Mouse (Mus musculus): ENCODE results near the gene Tpx2. TPM values are rescaled to one million over a fixed set of nuclear protein-coding genes. Genes with fewer than 3 reads are reported as not detected.

The Tpx2 gene
- polyA plus RNA-seq, 1 experiment from 2014 or later = 27.5 TPM

DNA sequence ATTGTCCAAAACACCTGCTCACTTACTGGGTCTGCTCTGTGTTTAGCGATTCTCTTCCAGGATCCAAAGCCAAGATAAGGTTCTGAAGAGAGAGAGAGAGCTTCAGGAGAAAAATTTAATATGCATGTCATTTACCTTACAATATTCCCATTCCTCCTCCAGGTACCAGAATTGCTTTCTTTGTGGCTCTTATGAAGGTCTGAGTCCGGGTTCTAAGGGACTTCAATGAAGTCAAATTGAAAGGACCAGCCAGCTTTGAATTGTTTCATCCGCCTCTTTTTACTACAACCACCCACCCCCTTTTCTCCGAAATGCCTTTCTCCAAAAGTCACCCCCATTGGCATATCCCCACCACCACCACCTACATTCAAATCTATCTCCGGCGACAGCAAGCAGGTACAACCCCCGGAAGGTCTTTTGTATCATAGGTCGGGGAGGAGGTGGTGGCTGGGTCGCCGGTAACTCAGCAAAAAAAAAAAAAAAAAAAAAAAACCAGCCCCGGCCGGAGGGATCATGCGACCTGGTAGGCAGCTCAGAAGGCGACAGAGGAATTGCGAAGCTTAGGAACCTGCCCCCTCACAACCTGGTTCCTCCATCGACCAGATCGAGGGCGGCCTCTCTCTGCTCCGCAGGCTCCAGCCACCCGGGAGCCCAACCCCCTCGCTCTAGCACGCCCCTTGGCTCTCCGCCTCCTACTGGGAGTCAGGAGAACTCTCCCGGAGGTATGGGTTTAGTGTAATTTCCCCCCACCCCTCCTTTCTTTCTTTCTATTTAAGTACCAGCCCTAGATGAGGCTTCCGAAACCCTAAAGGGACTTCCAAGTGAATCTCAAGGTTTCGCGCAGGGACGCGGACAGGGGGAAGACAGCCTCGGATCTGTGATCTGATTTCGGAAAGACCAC is 17.5 kb upstream of the Tpx2 start:
- Histone ChIP-seq H3K4me1 (ENCODE audit: control insufficient read depth, insufficient read depth, low read length) (peaks cover 44% of the 10 kb centered on the region), H3K9ac (replicated peaks; ENCODE audit: low read length) (peak overlapping the region; percentile 86), H3K4me3 (replicated peaks; ENCODE audit: low read depth, low read length) (peak overlapping the region; percentile 62), H3K9me3 (ENCODE audit: control insufficient read depth, low read length) (no peaks in the 10 kb centered on the region), H3K27me3 (ENCODE audit: control insufficient read depth, insufficient read depth, low read length) (no peaks in the 10 kb centered on the region), H3K27ac (replicated peaks; ENCODE audit: low read depth, low read length) (peak overlapping the region; percentile 96), H3K36me3 (ENCODE audit: control insufficient read depth, insufficient read depth, low read length) (peaks cover 11% of the 10 kb centered on the region), H3K4me2 (ENCODE audit: low read length) (peak overlapping the region; percentile 74)
- 2% methylated on average over 31 of the region's 31 CpGs for WGBS
- ATAC-seq (ENCODE audit: low FRiP score, low TSS enrichment) (peak; percentile 80), DNase-seq (peak; percentile 91)

DNA sequence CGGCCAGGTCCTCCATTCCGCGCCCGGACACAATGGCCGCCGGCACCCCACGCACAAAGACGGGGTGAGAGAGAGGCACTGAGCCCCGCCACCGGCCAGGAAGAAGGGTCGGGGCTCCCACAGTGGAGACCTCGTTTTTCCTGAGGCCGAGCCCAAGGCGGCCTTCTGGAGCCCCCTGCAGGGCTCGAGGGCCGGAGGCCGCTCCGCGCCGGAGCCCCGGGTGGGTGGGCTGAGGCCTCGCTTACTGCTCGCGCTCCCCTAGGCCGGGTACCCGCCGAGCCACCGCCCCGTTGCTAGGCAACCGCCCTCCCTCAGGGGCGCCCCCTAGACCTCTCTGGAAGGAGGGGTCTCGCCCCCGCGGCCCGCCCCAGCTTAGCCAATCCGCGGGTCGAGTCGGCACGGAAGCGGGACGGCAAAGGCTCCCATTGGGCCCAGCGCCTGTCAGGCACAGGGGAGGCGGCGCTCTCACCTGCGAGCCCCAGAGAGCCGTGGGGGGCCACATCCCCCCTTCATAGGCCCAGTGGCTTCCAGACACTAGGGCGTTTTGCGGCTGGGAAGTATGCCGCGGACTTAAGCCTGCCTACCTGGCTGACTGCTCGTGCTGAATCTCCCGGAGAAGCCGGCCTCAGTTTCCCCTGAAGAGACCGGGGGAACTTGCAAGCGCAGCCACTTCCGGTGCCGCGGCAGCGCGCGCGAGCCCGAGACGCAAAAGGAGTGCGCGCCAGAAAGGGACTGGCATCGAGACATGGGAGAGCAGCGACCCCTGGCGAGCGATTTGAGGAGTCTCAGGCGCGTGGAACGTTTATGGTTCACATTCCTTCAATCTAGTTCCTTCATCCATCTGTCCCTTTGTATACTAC is 16.5 kb upstream of the Tpx2 start, which contains the start of gene Bcl2l1:
Gene Bcl2l1 (minus strand): TSS at position 710 of the 860 bp plus-strand sequence.
- H3K36me3 ChIP-seq (ENCODE audit: control insufficient read depth, insufficient read depth, low read length) = peaks cover 5% of the 10 kb centered on the region; the same call in 1 of the 2 replicates
- ATAC-seq (ENCODE audit: low FRiP score, low TSS enrichment) (peak; percentile 98), DNase-seq (peak; percentile 99)
- peak within 1 kb of the TSS; percentile 86 for H3K9ac ChIP-seq (replicated peaks; ENCODE audit: low read length)
- no peaks in the 10 kb centered on the region for H3K27me3 ChIP-seq (ENCODE audit: control insufficient read depth, insufficient read depth, low read length)
- H3K4me3 ChIP-seq (replicated peaks; ENCODE audit: low read depth, low read length) = peak within 1 kb of the TSS; percentile 62
- under 1% methylated on average over 74 of the region's 74 CpGs for WGBS
- H3K4me1 ChIP-seq (ENCODE audit: control insufficient read depth, insufficient read depth, low read length) = peaks cover 35% of the 10 kb centered on the region
- peak within 1 kb of the TSS; percentile 96 for H3K27ac ChIP-seq (replicated peaks; ENCODE audit: low read depth, low read length)
- no peaks in the 10 kb centered on the region for H3K9me3 ChIP-seq (ENCODE audit: control insufficient read depth, low read length)
- peak within 1 kb of the TSS; percentile 74 for H3K4me2 ChIP-seq (ENCODE audit: low read length)

DNA sequence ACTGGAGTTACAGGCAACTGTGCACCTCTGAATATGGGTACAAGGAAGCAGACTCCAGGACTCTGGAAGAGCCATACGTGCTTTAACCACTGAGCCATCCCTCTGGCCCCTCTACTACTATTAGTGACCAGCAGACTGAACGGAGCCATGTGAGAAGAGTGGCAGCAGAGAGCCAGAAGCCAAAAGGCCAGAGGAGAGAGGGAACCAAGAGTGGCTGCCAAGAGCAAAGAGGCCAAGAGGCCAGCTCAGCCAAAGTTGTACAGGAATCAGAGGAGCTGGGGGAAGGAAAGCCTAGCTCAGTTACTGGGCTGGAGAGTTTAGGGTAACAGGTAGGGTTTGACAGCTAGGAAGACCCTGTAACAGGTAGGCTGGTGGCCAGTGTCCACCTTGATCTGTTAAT is 8.5 kb upstream of the Tpx2 start:
- no peaks in the 10 kb centered on the region for H3K9me3 ChIP-seq (ENCODE audit: control insufficient read depth, low read length)
- DNase-seq (no peak), ATAC-seq (ENCODE audit: low FRiP score, low TSS enrichment) (no peak)
- no peak overlapping the region for H3K27ac ChIP-seq (replicated peaks; ENCODE audit: low read depth, low read length)
- no peak overlapping the region for H3K4me2 ChIP-seq (ENCODE audit: low read length)
- no peak overlapping the region for H3K9ac ChIP-seq (replicated peaks; ENCODE audit: low read length)
- H3K4me1 ChIP-seq (ENCODE audit: control insufficient read depth, insufficient read depth, low read length) = no peaks in the 10 kb centered on the region
- WGBS = 73% methylated on average over 2 of the region's 2 CpGs
- no peak overlapping the region for H3K4me3 ChIP-seq (replicated peaks; ENCODE audit: low read depth, low read length)
- no peaks in the 10 kb centered on the region for H3K27me3 ChIP-seq (ENCODE audit: control insufficient read depth, insufficient read depth, low read length)
- no peaks in the 10 kb centered on the region for H3K36me3 ChIP-seq (ENCODE audit: control insufficient read depth, insufficient read depth, low read length)

DNA sequence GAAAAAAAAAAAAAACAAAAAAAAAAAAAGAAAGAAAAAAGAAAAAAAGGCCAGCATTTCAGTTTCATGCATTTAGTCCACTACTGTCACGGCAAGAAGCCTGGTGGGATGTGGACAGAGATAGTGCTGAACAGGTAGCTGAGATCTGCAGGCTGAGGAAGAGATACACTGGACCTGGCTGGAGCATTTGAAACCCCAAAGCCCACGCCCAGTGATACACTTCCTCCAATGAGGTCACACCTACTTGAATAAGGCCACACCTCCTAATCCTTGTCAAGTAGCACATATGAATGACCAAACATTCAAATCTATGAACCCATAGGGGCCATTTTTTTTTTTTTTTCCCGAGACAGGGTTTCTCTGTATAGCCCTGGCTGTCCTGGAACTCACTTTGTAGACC is 5.0 kb upstream of the Tpx2 start:
- no peak overlapping the region for H3K9ac ChIP-seq (replicated peaks; ENCODE audit: low read length)
- ATAC-seq (ENCODE audit: low FRiP score, low TSS enrichment) (no peak), DNase-seq (no peak)
- H3K27ac ChIP-seq (replicated peaks; ENCODE audit: low read depth, low read length) = no peak overlapping the region
- no peaks in the 10 kb centered on the region for H3K36me3 ChIP-seq (ENCODE audit: control insufficient read depth, insufficient read depth, low read length)
- H3K4me2 ChIP-seq (ENCODE audit: low read length) = no peak overlapping the region
- H3K27me3 ChIP-seq (ENCODE audit: control insufficient read depth, insufficient read depth, low read length) = no peaks in the 10 kb centered on the region
- H3K9me3 ChIP-seq (ENCODE audit: control insufficient read depth, low read length) = no peaks in the 10 kb centered on the region
- no peak overlapping the region for H3K4me3 ChIP-seq (replicated peaks; ENCODE audit: low read depth, low read length)
- 65% methylated on average over 3 of the region's 3 CpGs for WGBS
- H3K4me1 ChIP-seq (ENCODE audit: control insufficient read depth, insufficient read depth, low read length) = no peaks in the 10 kb centered on the region

- ATAC-seq (ENCODE audit: low FRiP score, low TSS enrichment) (no peak), DNase-seq (no peak)
- H3K4me2 ChIP-seq (ENCODE audit: low read length) = peak overlapping the region; percentile 44
- H3K4me1 ChIP-seq (ENCODE audit: control insufficient read depth, insufficient read depth, low read length) = 0 out of 2 replicates have a peak, but pooled peaks cover 4% of the 10 kb centered on the region
- 16% methylated on average over 3 of the region's 3 CpGs for WGBS
- no peaks in the 10 kb centered on the region for H3K27me3 ChIP-seq (ENCODE audit: control insufficient read depth, insufficient read depth, low read length)
- no peaks in the 10 kb centered on the region for H3K9me3 ChIP-seq (ENCODE audit: control insufficient read depth, low read length)
- H3K36me3 ChIP-seq (ENCODE audit: control insufficient read depth, insufficient read depth, low read length) = no peaks in the 10 kb centered on the region
- H3K9ac ChIP-seq (replicated peaks; ENCODE audit: low read length) = no peak overlapping the region
- peak overlapping the region; percentile 65 for H3K4me3 ChIP-seq (replicated peaks; ENCODE audit: low read depth, low read length)
- no peak overlapping the region for H3K27ac ChIP-seq (replicated peaks; ENCODE audit: low read depth, low read length)
Measured at GRCm38 (mm10) chr2:152847057-152847814, 528 bp upstream of the Tpx2 start.

GRCm38 (mm10) chr2:152848466-152848865 is 702 bp downstream of the Tpx2 start:
- H3K4me1 ChIP-seq (ENCODE audit: control insufficient read depth, insufficient read depth, low read length) = 0 out of 2 replicates have a peak, but pooled peaks cover 4% of the 10 kb centered on the region
- ATAC-seq (ENCODE audit: low FRiP score, low TSS enrichment) (no peak), DNase-seq (no peak)
- H3K4me3 ChIP-seq (replicated peaks; ENCODE audit: low read depth, low read length) = peak overlapping the region; percentile 65
- peak overlapping the region; percentile 42 for H3K9ac ChIP-seq (replicated peaks; ENCODE audit: low read length)
- no peaks in the 10 kb centered on the region for H3K9me3 ChIP-seq (ENCODE audit: control insufficient read depth, low read length)
- H3K27ac ChIP-seq (replicated peaks; ENCODE audit: low read depth, low read length) = no peak overlapping the region
- H3K27me3 ChIP-seq (ENCODE audit: control insufficient read depth, insufficient read depth, low read length) = no peaks in the 10 kb centered on the region
- H3K36me3 ChIP-seq (ENCODE audit: control insufficient read depth, insufficient read depth, low read length) = no peaks in the 10 kb centered on the region
- peak overlapping the region; percentile 73 for H3K4me2 ChIP-seq (ENCODE audit: low read length)
- 11% methylated on average over 2 of the region's 2 CpGs for WGBS

- no peaks in the 10 kb centered on the region for H3K27me3 ChIP-seq (ENCODE audit: control insufficient read depth, insufficient read depth, low read length)
- ATAC-seq (ENCODE audit: low FRiP score, low TSS enrichment) (no peak), DNase-seq (no peak)
- no peak overlapping the region for H3K9ac ChIP-seq (replicated peaks; ENCODE audit: low read length)
- H3K4me1 ChIP-seq (ENCODE audit: control insufficient read depth, insufficient read depth, low read length) = no peaks in the 10 kb centered on the region
- H3K4me2 ChIP-seq (ENCODE audit: low read length) = no peak overlapping the region
- H3K9me3 ChIP-seq (ENCODE audit: control insufficient read depth, low read length) = no peaks in the 10 kb centered on the region
- H3K27ac ChIP-seq (replicated peaks; ENCODE audit: low read depth, low read length) = no peak overlapping the region
- 0 out of 2 replicates have a peak, but pooled peaks cover 4% of the 10 kb centered on the region for H3K36me3 ChIP-seq (ENCODE audit: control insufficient read depth, insufficient read depth, low read length)
- WGBS = 91% methylated on average over 3 of the region's 3 CpGs
- no peak overlapping the region for H3K4me3 ChIP-seq (replicated peaks; ENCODE audit: low read depth, low read length)
Measured at GRCm38 (mm10) chr2:152859501-152859900, 11.7 kb downstream of the Tpx2 start.

DNA sequence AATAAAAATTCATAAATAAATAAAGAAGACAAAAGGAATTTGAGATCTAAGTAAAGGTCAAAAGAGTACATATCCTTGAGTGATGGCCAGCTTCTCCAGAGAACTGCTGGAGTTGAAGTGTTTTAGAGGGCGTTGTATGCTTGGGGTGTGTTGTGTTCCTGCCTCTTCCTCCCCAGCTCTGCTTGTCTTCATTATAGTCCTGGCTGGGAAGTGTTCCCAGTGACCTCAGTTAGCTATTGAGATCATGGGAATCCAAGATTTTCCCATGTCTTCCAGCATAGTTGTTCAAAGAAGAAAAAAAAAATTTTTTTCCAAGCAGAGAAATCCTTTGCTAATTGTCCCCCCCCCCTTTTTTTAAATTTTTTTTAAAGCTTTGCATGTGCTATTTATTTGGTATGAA is 14.1 kb downstream of the Tpx2 start:
- Histone ChIP-seq H3K9ac (replicated peaks; ENCODE audit: low read length) (no peak overlapping the region), H3K4me3 (replicated peaks; ENCODE audit: low read depth, low read length) (no peak overlapping the region), H3K9me3 (ENCODE audit: control insufficient read depth, low read length) (no peaks in the 10 kb centered on the region), H3K36me3 (ENCODE audit: control insufficient read depth, insufficient read depth, low read length) (0 out of 2 replicates have a peak, but pooled peaks cover 1% of the 10 kb centered on the region), H3K27me3 (ENCODE audit: control insufficient read depth, insufficient read depth, low read length) (no peaks in the 10 kb centered on the region), H3K27ac (replicated peaks; ENCODE audit: low read depth, low read length) (no peak overlapping the region), H3K4me2 (ENCODE audit: low read length) (no peak overlapping the region), H3K4me1 (ENCODE audit: control insufficient read depth, insufficient read depth, low read length) (no peaks in the 10 kb centered on the region)
- no peak for DNase-seq
- whole genome bisulfite sequencing = 91% methylated on average over 1 of the region's 1 CpGs
- no peak for ATAC-seq (ENCODE audit: low FRiP score, low TSS enrichment)

All from midbrain, embryonic 14.5 days (tissue).